Mouse (Mus musculus): Measurements from ENCODE around the gene Vmn1r91. TPM values are rescaled to one million over a fixed set of nuclear protein-coding genes. Genes with fewer than 3 reads are reported as not detected.
"Not testable (repeated sequence)": the region's sequence is repeated elsewhere in the genome, so short reads cannot be mapped to it uniquely, and the experiment has no call there.

Vmn1r91 gene
- polyA plus RNA-seq (2016; fragmentation: Nextera tagmentation; extraction: Ambion mirVana): not detected in 2 replicates

DNA sequence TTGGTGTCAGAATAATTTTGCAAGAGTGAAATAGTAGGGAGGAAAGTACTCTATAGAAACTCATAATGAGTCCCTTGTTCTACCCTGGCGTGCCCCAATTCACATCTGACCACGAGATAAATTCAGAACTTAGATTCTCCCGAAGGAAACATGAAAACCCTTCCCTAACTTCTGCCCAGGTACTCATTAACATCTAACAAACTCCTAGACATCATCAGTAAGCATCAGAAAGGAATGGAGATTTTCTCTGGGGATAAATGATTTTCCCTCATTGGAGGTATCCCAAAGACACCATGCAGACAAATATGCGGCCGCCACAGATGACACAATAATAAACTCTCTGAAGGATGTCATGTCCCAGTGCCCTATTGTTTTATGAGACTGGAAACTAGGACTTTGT lies at the start of gene Vmn1r91:
Vmn1r91 (plus strand) TSS at position 301 of the 400 bp plus-strand sequence.
- 92% methylated on average over 5 of the region's 5 CpGs for WGBS
- not testable (repeated sequence) for H3K9me3 ChIP-seq; H3K27ac ChIP-seq; H3K27me3 ChIP-seq (ENCODE audit: poor library complexity, severe bottlenecking); DNase-seq (ENCODE audit: extremely low spot score, low spot score); H3K4me1 ChIP-seq; H3K4me3 ChIP-seq; H3K36me3 ChIP-seq (replicated peaks)

DNA sequence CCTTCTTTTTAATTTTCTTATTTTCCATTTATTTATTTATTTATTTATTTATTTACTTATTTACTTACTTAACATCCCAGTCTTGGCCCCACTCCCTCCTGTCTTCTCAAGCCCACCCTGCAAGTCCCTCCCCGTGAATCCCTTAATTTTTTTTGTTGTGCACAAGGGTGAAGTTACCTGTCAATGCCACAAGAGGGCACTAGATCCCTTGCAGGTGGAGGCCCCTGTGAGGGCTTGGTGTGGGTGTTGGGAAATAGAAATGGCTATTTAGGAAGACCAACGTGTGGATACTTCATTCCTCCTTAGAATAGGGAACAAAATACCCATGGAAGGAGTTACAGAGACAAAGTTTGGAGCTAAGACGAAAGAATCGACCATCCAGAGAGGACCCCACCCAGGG lies 35.4 kb upstream of the Vmn1r91 start:
- 79% methylated on average over 4 of the region's 4 CpGs for WGBS
- not testable (repeated sequence) for DNase-seq (ENCODE audit: extremely low spot score, low spot score); H3K36me3 ChIP-seq (replicated peaks); H3K27me3 ChIP-seq (ENCODE audit: poor library complexity, severe bottlenecking); H3K27ac ChIP-seq; H3K4me3 ChIP-seq; H3K4me1 ChIP-seq
- H3K9me3 ChIP-seq: peaks cover 29% of the 10 kb centered on the region; the same call in 1 of the 2 replicates

DNA sequence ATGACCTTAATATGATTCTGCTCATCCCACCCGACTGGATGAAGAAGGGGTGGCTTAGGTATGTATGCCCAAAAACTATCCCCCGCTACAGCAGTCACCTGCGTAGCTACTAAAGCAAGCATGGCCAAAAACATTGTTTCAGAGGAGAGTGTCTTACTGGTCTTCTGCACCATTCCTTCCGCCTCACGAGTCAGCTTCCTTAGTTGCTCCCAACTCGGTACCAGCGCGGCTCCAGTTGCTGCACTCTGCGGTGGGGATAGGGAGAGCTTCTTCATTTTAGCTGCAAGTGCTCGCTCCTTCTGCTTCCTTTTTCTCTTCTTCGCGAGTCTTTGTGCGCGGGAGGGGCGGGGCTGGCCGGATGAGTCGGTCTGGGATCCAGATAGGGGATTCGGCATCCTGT lies 21.4 kb upstream of the Vmn1r91 start:
- H3K36me3 ChIP-seq (replicated peaks); H3K27ac ChIP-seq; DNase-seq (ENCODE audit: extremely low spot score, low spot score); H3K9me3 ChIP-seq; H3K4me3 ChIP-seq; H3K27me3 ChIP-seq (ENCODE audit: poor library complexity, severe bottlenecking); H3K4me1 ChIP-seq: not testable (repeated sequence)
- 66% methylated on average over 18 of the region's 18 CpGs for WGBS

- WGBS: no CpG with 5 or more reads among the region's 2 CpGs
- not testable (repeated sequence) for H3K36me3 ChIP-seq (replicated peaks); H3K9me3 ChIP-seq; H3K4me3 ChIP-seq; H3K27me3 ChIP-seq (ENCODE audit: poor library complexity, severe bottlenecking); H3K4me1 ChIP-seq; H3K27ac ChIP-seq; DNase-seq (ENCODE audit: extremely low spot score, low spot score)
Observed at GRCm38 (mm10) chr7:20122479-20122878, 23.0 kb downstream of the Vmn1r91 start, which contains the start of gene Gm16442. TSS of gene Gm16442 (minus strand) at chr7:20122579.

GRCm38 (mm10) chr7:20138988-20139387 lies 39.5 kb downstream of the Vmn1r91 start, which contains the start of gene Vmn1r93:
TSS of gene Vmn1r93 (minus strand) at chr7:20139088.
- H3K27me3 ChIP-seq (ENCODE audit: poor library complexity, severe bottlenecking); H3K36me3 ChIP-seq (replicated peaks); H3K9me3 ChIP-seq; H3K27ac ChIP-seq; H3K4me1 ChIP-seq; DNase-seq (ENCODE audit: extremely low spot score, low spot score); H3K4me3 ChIP-seq: not testable (repeated sequence)
- WGBS: no CpG with 5 or more reads among the region's 5 CpGs

Other genes with a start within 250 kb of the Vmn1r91 start
- 0.26 TPM in 1 of 2 replicates, not detected in the other for gene Gm19345, start 247.7 kb upstream of the Vmn1r91 start, polyA plus RNA-seq (2016; fragmentation: Nextera tagmentation; extraction: Ambion mirVana)
- not detected in 2 replicates for gene Ceacam16, start 238.4 kb upstream of the Vmn1r91 start, polyA plus RNA-seq (2016; fragmentation: Nextera tagmentation; extraction: Ambion mirVana)
- not detected in 2 replicates for gene Ceacam19, start 211.7 kb upstream of the Vmn1r91 start, polyA plus RNA-seq (2016; fragmentation: Nextera tagmentation; extraction: Ambion mirVana)
- gene Pvr, start 178.5 kb upstream of the Vmn1r91 start, polyA plus RNA-seq (2016; fragmentation: Nextera tagmentation; extraction: Ambion mirVana): 4.7 and 4.8 TPM in 2 replicates
- gene Igsf23, start 148.9 kb upstream of the Vmn1r91 start, polyA plus RNA-seq (2016; fragmentation: Nextera tagmentation; extraction: Ambion mirVana): 0.11 TPM in 1 of 2 replicates, not detected in the other
- not detected in 2 replicates for gene Ceacam20, start 134.3 kb upstream of the Vmn1r91 start, polyA plus RNA-seq (2016; fragmentation: Nextera tagmentation; extraction: Ambion mirVana)
- not detected in 2 replicates for gene Nlrp9b, start 108.2 kb upstream of the Vmn1r91 start, polyA plus RNA-seq (2016; fragmentation: Nextera tagmentation; extraction: Ambion mirVana)
- not detected in 2 replicates for gene Gm16442, start 22.9 kb downstream of the Vmn1r91 start, polyA plus RNA-seq (2016; fragmentation: Nextera tagmentation; extraction: Ambion mirVana)
- not detected in 2 replicates for gene Vmn1r93, start 39.4 kb downstream of the Vmn1r91 start, polyA plus RNA-seq (2016; fragmentation: Nextera tagmentation; extraction: Ambion mirVana)
- gene Vmn1r94, start 68.7 kb downstream of the Vmn1r91 start, polyA plus RNA-seq (2016; fragmentation: Nextera tagmentation; extraction: Ambion mirVana): not detected in 2 replicates
- gene Vmn1r95, start 94.0 kb downstream of the Vmn1r91 start, polyA plus RNA-seq (2016; fragmentation: Nextera tagmentation; extraction: Ambion mirVana): not detected in 2 replicates
- gene Gm6164, start 105.9 kb downstream of the Vmn1r91 start, polyA plus RNA-seq (2016; fragmentation: Nextera tagmentation; extraction: Ambion mirVana): not detected in 2 replicates
- not detected in 2 replicates for gene Gm4498, start 134.1 kb downstream of the Vmn1r91 start, polyA plus RNA-seq (2016; fragmentation: Nextera tagmentation; extraction: Ambion mirVana)
- gene Gm5890, start 163.2 kb downstream of the Vmn1r91 start, polyA plus RNA-seq (2016; fragmentation: Nextera tagmentation; extraction: Ambion mirVana): not detected in 2 replicates
- gene Gm4133, start 234.4 kb downstream of the Vmn1r91 start, polyA plus RNA-seq (2016; fragmentation: Nextera tagmentation; extraction: Ambion mirVana): not detected in 2 replicates